Mouse (Mus musculus) left cerebral cortex, adult 2 months (tissue): ENCODE measurements at regions not wholly inside any gene's neighbourhood (a gene's known extent, or its start where the extent isn't known, plus 50 kb on each side); places are given as distances from the start of the nearest gene placed in this dataset.
"Not testable (repeated sequence)": the region's sequence is repeated elsewhere in the genome, so short reads cannot be mapped to it uniquely, and the experiment has no call there.

Source experiments
- DNase-seq, 2 experiments: peaks; one replicate each; pipeline ENCODE4 v3.0.0; 2021 to 2022; ENCODE audit warnings: low spot score in 2 of 2, mixed read lengths in 1 of 2; ENCODE audit errors: extremely low spot score in 1 of 2
- H3K27ac ChIP-seq: fragments of 200-600 bp; 2 replicates; pipeline ENCODE4 v1.8.1; 2022
- H3K4me3 ChIP-seq: fragments of 200-600 bp; 2 replicates; pipeline ENCODE4 v1.8.1; 2022
- CTCF ChIP-seq: fragments of 200-600 bp; IDR thresholded peaks from 2 replicates; pipeline ENCODE4 v1.8.1; 2022; ENCODE audit warnings: antibody characterized with exemption, mild to moderate bottlenecking, moderate library complexity
- intact Hi-C: fragments of 180-260 bp; cut with DNase I; formaldehyde crosslinking; loops from one replicate; pipeline ENCODE4 v1.15.1; 2025

- Histone ChIP-seq H3K4me3 (no peak overlapping the region), H3K27ac (no peak overlapping the region)
- intact Hi-C loops = loop anchor here (5.0 kb wide), 1 partner anchor 206 kb away; no protein-coding TSS in a partner anchor
- no peak for TF ChIP-seq CTCF
- no peak for DNase-seq
Measured at GRCm38 (mm10) chr7:25981167-25981566, 80.1 kb upstream of the Cyp2b13 start.

DNA sequence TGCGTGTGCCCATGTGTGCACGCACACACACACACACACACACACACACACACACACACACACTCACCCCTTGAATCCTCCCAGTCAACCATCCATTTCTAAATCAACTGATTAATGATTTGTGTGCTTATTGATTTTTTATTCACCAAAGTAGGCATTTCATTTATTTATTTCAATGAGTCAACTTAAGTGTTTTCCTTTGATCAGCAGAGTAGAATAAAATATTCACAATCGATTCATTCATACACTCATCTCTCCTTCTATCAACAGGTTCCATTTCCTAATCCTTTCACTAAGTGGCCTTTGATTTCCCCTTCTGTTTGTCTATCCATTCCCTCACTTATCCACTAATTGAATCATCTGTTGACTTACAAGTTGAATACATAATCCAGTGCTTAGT is 74.3 kb upstream of the Cyp2b13 start:
- DNase-seq = no peak
- TF ChIP-seq CTCF = no peak
- Histone ChIP-seq H3K27ac (no peak overlapping the region), H3K4me3 (no peak overlapping the region)
- intact Hi-C loops = no loop called here

GRCm38 (mm10) chr7:25988322-25988721 is 73.0 kb upstream of the Cyp2b13 start:
- no peak for DNase-seq
- TF ChIP-seq CTCF = no peak; the same call in 1 of the 2 replicates
- intact Hi-C loops = no loop called here
- no peak overlapping the region for H3K27ac ChIP-seq
- H3K4me3 ChIP-seq = no peak overlapping the region

DNA sequence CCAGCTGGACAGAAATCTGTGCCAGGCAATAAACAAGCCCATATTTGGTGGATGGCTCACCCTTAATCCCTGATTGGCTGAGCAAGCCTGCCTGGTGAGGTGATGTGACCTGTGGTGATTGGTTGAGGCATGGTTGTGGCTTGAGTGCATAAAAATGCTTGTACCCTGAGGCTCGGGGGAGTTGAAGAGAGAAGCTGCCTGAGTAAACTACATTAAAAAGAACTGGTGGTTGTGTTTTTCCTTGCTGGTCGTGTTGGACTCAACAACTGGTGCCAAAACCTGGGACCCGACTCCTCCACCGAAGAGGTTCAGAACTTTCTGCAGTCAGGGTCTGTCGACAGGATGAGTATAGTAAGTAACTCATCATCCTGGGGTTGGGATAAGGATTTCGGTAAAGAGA is 55.4 kb upstream of the Cyp2b13 start:
- H3K27ac ChIP-seq, intact Hi-C loops, DNase-seq, H3K4me3 ChIP-seq: not testable (repeated sequence)

DNA sequence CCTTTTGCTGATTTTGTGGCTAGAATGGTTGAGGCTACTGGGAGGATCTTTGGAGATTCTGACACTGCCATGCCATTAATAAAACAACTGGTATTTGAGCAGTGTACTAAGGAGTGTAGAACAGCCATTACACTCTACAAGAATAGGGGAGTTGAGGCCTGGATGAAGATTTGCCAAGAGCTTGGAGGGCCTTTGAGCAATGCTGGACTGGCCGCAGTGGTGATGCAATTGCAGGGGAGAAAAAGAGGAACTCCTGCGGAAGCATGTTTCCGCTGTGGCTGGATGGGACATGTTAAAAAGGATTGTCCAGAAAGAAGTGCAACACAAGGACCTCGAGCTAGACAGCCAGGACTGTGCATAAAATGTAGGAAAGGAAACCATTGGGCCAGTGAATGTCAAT is 53.2 kb upstream of the Cyp2b13 start:
- H3K27ac ChIP-seq = no peak overlapping the region
- no peak for TF ChIP-seq CTCF

More for the DNA sequence above, 53.2 kb upstream of the Cyp2b13 start:
- no peak for DNase-seq
- H3K4me3 ChIP-seq = no peak overlapping the region
- intact Hi-C loops = no loop called here
